Mouse (Mus musculus): ENCODE measurements around the gene Cit. TPM values are rescaled to one million over a fixed set of nuclear protein-coding genes. Genes with fewer than 3 reads are reported as not detected.

The Cit gene
- total RNA-seq, 1 experiment from 2014 or later, result 3.9 TPM

GRCm38 (mm10) chr5:115849263-115849829 lies 4.3 kb downstream of the Cit start:
- ATAC-seq (replicated peaks; ENCODE audit: insufficient number of reproducible peaks, low FRiP score, low TSS enrichment, poor library complexity, severe bottlenecking), result no peak

- ATAC-seq (replicated peaks; ENCODE audit: insufficient number of reproducible peaks, low FRiP score, low TSS enrichment, poor library complexity, severe bottlenecking), result no peak
These were observed 5.4 kb downstream of the Cit start for GRCm38 (mm10) chr5:115850250-115851028.

GRCm38 (mm10) chr5:115851029-115851365 lies 5.9 kb downstream of the Cit start:
- ATAC-seq (replicated peaks; ENCODE audit: insufficient number of reproducible peaks, low FRiP score, low TSS enrichment, poor library complexity, severe bottlenecking), result no peak

GRCm38 (mm10) chr5:115852431-115852830 lies 7.4 kb downstream of the Cit start:
- no peak for ATAC-seq (replicated peaks; ENCODE audit: insufficient number of reproducible peaks, low FRiP score, low TSS enrichment, poor library complexity, severe bottlenecking)

GRCm38 (mm10) chr5:115853691-115854090 lies 8.6 kb downstream of the Cit start:
- ATAC-seq (replicated peaks; ENCODE audit: insufficient number of reproducible peaks, low FRiP score, low TSS enrichment, poor library complexity, severe bottlenecking), result no peak

- ATAC-seq (replicated peaks; ENCODE audit: insufficient number of reproducible peaks, low FRiP score, low TSS enrichment, poor library complexity, severe bottlenecking), result peak; percentile 85
These were observed 9.3 kb downstream of the Cit start for GRCm38 (mm10) chr5:115854370-115854769.

GRCm38 (mm10) chr5:115858652-115859051 lies 13.6 kb downstream of the Cit start:
- no peak for ATAC-seq (replicated peaks; ENCODE audit: insufficient number of reproducible peaks, low FRiP score, low TSS enrichment, poor library complexity, severe bottlenecking)

GRCm38 (mm10) chr5:115859461-115859860 lies 14.4 kb downstream of the Cit start:
- ATAC-seq (replicated peaks; ENCODE audit: insufficient number of reproducible peaks, low FRiP score, low TSS enrichment, poor library complexity, severe bottlenecking), result no peak

GRCm38 (mm10) chr5:115861991-115862390 lies 16.9 kb downstream of the Cit start:
- no peak for ATAC-seq (replicated peaks; ENCODE audit: insufficient number of reproducible peaks, low FRiP score, low TSS enrichment, poor library complexity, severe bottlenecking)

- no peak for ATAC-seq (replicated peaks; ENCODE audit: insufficient number of reproducible peaks, low FRiP score, low TSS enrichment, poor library complexity, severe bottlenecking)
These were observed 17.4 kb downstream of the Cit start for GRCm38 (mm10) chr5:115862439-115862838.

- no peak for ATAC-seq (replicated peaks; ENCODE audit: insufficient number of reproducible peaks, low FRiP score, low TSS enrichment, poor library complexity, severe bottlenecking)
These were observed 21.2 kb downstream of the Cit start for GRCm38 (mm10) chr5:115866296-115866695.

- ATAC-seq (replicated peaks; ENCODE audit: insufficient number of reproducible peaks, low FRiP score, low TSS enrichment, poor library complexity, severe bottlenecking), result no peak
These were observed 23.5 kb downstream of the Cit start for GRCm38 (mm10) chr5:115868540-115868939.

GRCm38 (mm10) chr5:115869198-115869597 lies 24.1 kb downstream of the Cit start:
- ATAC-seq (replicated peaks; ENCODE audit: insufficient number of reproducible peaks, low FRiP score, low TSS enrichment, poor library complexity, severe bottlenecking), result no peak

GRCm38 (mm10) chr5:115871153-115871552 lies 26.1 kb downstream of the Cit start:
- no peak for ATAC-seq (replicated peaks; ENCODE audit: insufficient number of reproducible peaks, low FRiP score, low TSS enrichment, poor library complexity, severe bottlenecking)

- ATAC-seq (replicated peaks; ENCODE audit: insufficient number of reproducible peaks, low FRiP score, low TSS enrichment, poor library complexity, severe bottlenecking), result no peak
These were observed 27.0 kb downstream of the Cit start for GRCm38 (mm10) chr5:115872106-115872505.

- ATAC-seq (replicated peaks; ENCODE audit: insufficient number of reproducible peaks, low FRiP score, low TSS enrichment, poor library complexity, severe bottlenecking), result no peak
These were observed 27.9 kb downstream of the Cit start for GRCm38 (mm10) chr5:115872956-115873355.

GRCm38 (mm10) chr5:115877425-115877824 lies 32.3 kb downstream of the Cit start:
- ATAC-seq (replicated peaks; ENCODE audit: insufficient number of reproducible peaks, low FRiP score, low TSS enrichment, poor library complexity, severe bottlenecking), result no peak

GRCm38 (mm10) chr5:115882165-115882564 lies 37.1 kb downstream of the Cit start:
- ATAC-seq (replicated peaks; ENCODE audit: insufficient number of reproducible peaks, low FRiP score, low TSS enrichment, poor library complexity, severe bottlenecking), result no peak

- no peak for ATAC-seq (replicated peaks; ENCODE audit: insufficient number of reproducible peaks, low FRiP score, low TSS enrichment, poor library complexity, severe bottlenecking)
These were observed 39.4 kb downstream of the Cit start for GRCm38 (mm10) chr5:115884429-115884828.

- ATAC-seq (replicated peaks; ENCODE audit: insufficient number of reproducible peaks, low FRiP score, low TSS enrichment, poor library complexity, severe bottlenecking), result no peak
These were observed 48.7 kb downstream of the Cit start for GRCm38 (mm10) chr5:115893772-115894171.

All from monocyte, adult 5-6 weeks (primary cell).